Mouse (Mus musculus) myocyte (in vitro differentiated cells): ENCODE measurements around the gene Wdr45b.

Source experiments
- CEBPB ChIP-seq: IDR thresholded peaks from 2 replicates; pipeline ENCODE4 v1.6.1; 2011; ENCODE audit warnings: mild to moderate bottlenecking, moderate library complexity; ENCODE audit not compliant: poor library complexity, insufficient read depth, severe bottlenecking
- E2F4 ChIP-seq: IDR thresholded peaks from one replicate; pipeline ENCODE4 v1.6.1; 2011; ENCODE audit warnings: mild to moderate bottlenecking, control low read depth, moderate library complexity; ENCODE audit not compliant: insufficient read depth
- MAX ChIP-seq: IDR thresholded peaks from one replicate; pipeline ENCODE4 v1.6.1; 2011; ENCODE audit warnings: low read depth, mild to moderate bottlenecking, control low read depth
- POLR2A ChIP-seq: IDR thresholded peaks from one replicate; pipeline ENCODE4 v1.6.1; 2011; ENCODE audit warnings: low read depth, mild to moderate bottlenecking, control low read depth, moderate library complexity; ENCODE audit not compliant: insufficient read length
- REST ChIP-seq: IDR thresholded peaks from one replicate; pipeline ENCODE4 v1.6.1; 2011; ENCODE audit warnings: mild to moderate bottlenecking, control low read depth, moderate library complexity; ENCODE audit not compliant: insufficient read depth, insufficient read length
- SRF ChIP-seq: IDR thresholded peaks from one replicate; pipeline ENCODE4 v1.6.1; 2011; ENCODE audit warnings: low read depth; ENCODE audit not compliant: control insufficient read depth, insufficient read length
- TCF12 ChIP-seq: IDR thresholded peaks from one replicate; pipeline ENCODE4 v1.6.1; 2011; ENCODE audit warnings: mild to moderate bottlenecking, control low read depth; ENCODE audit not compliant: poor library complexity, insufficient read depth, severe bottlenecking
- USF1 ChIP-seq: IDR thresholded peaks from one replicate; pipeline ENCODE4 v1.6.1; 2011; ENCODE audit warnings: low read depth, mild to moderate bottlenecking, control low read depth, moderate library complexity

GRCm38 (mm10) chr11:121387750-121388553 lies 33.7 kb upstream of the Wdr45b start, which contains the start of gene Rab40b:
- TF ChIP-seq POLR2A, result no peak
- no peak for TF ChIP-seq REST
- no peak for TF ChIP-seq E2F4
- no peak for TF ChIP-seq USF1
- TF ChIP-seq CEBPB, result no peak
- no peak for TF ChIP-seq MAX
- no peak for TF ChIP-seq SRF
- no peak for TF ChIP-seq TCF12
